ENCODE assay signal across 23 mouse cellular contexts in genomic region chr14:46015682-46016400, GRCm38 (mm10).
DNase-seq lines count a peak whose midpoint lies in the region; ATAC-seq and TF ChIP-seq lines count a peak whose summit lies in the region.
"Had no signal": no experiment of that assay in that cellular context is flagged by ENCODE, and none has a peak within 500 bp of the region (broad histone marks: within the 10 kb centered on the region; RNA-seq: fewer than 3 reads in every experiment).

No protein-coding gene starts in this region.

- TF ChIP-seq POLR2A in kidney, adult 2 months (IDR thresholded peaks at IDR 0.05; ENCODE audit: low read depth, low read length), result no peak

- H3K4me1 ChIP-seq in kidney, adult 2 months (ENCODE audit: control insufficient read depth, insufficient read depth, low read length), result peaks cover 19% of the 10 kb centered on the region; the same call in 1 of the 2 replicates
- H3K4me1 ChIP-seq in kidney, embryonic 14.5 days (ENCODE audit: control insufficient read depth, insufficient read depth, low read length), result peaks cover 15% of the 10 kb centered on the region; the same call in 1 of the 2 replicates
- H3K4me1 ChIP-seq in liver, embryonic 16.5 days (ENCODE audit: control insufficient read depth, low read depth, low read length), result no peaks in the 10 kb centered on the region; the same call in 1 of the 2 replicates
- H3K4me1 ChIP-seq in liver, embryonic 11.5 days (replicated peaks; ENCODE audit: control insufficient read depth, insufficient read depth, low read length), result peaks cover 4% of the 10 kb centered on the region; the same call in 1 of the 2 replicates
- H3K4me1 ChIP-seq in intestine, embryonic 14.5 days (replicated peaks; ENCODE audit: control insufficient read depth, insufficient read depth, low read length), result peaks cover 29% of the 10 kb centered on the region; the same call in 1 of the 2 replicates
- H3K4me1 ChIP-seq in stomach, embryonic 15.5 days, result peaks cover 11% of the 10 kb centered on the region

- no peaks in the 10 kb centered on the region for H3K36me3 ChIP-seq in kidney, adult 2 months (ENCODE audit: control insufficient read depth, insufficient read depth, low read length)
- H3K36me3 ChIP-seq in kidney, embryonic 14.5 days (ENCODE audit: control insufficient read depth, insufficient read depth, low read length), result no peaks in the 10 kb centered on the region
- H3K36me3 ChIP-seq in liver, embryonic 16.5 days (ENCODE audit: control insufficient read depth, insufficient read depth), result no peaks in the 10 kb centered on the region
- H3K36me3 ChIP-seq in liver, embryonic 11.5 days (ENCODE audit: control insufficient read depth, insufficient read depth, low read length), result no peaks in the 10 kb centered on the region
- no peaks in the 10 kb centered on the region for H3K36me3 ChIP-seq in intestine, embryonic 14.5 days (ENCODE audit: control insufficient read depth, insufficient read depth, low read length)
- no peaks in the 10 kb centered on the region for H3K36me3 ChIP-seq in stomach, embryonic 15.5 days
- H3K36me3 ChIP-seq: embryonic facial prominence, embryonic 13.5 days; forebrain, embryonic 12.5 days; hindbrain, embryonic 12.5 days; limb, embryonic 13.5 days; midbrain, embryonic 10.5 days; neural tube, embryonic 15.5 days had no signal

- H3K27me3 ChIP-seq in kidney, adult 2 months (replicated peaks; ENCODE audit: control insufficient read depth, insufficient read depth, low read length), result no peaks in the 10 kb centered on the region
- H3K27me3 ChIP-seq in kidney, embryonic 14.5 days (ENCODE audit: control insufficient read depth, insufficient read depth, low read length), result no peaks in the 10 kb centered on the region
- H3K27me3 ChIP-seq in liver, embryonic 16.5 days (ENCODE audit: control insufficient read depth, insufficient read depth, low read depth, low read length), result no peaks in the 10 kb centered on the region
- H3K27me3 ChIP-seq in liver, embryonic 11.5 days (replicated peaks; ENCODE audit: control insufficient read depth, insufficient read depth, low read length), result no peaks in the 10 kb centered on the region
- no peaks in the 10 kb centered on the region for H3K27me3 ChIP-seq in intestine, embryonic 14.5 days (replicated peaks; ENCODE audit: control insufficient read depth, insufficient read depth, low read length)
- H3K27me3 ChIP-seq in stomach, embryonic 15.5 days (replicated peaks), result no peaks in the 10 kb centered on the region
- H3K27me3 ChIP-seq: forebrain, embryonic 12.5 days; hindbrain, embryonic 12.5 days; neural tube, embryonic 15.5 days had no signal

- H3K4me3 ChIP-seq in kidney, adult 2 months (ENCODE audit: insufficient read depth, low read depth, low read length), result no peak overlapping the region
- H3K4me3 ChIP-seq in kidney, embryonic 14.5 days (ENCODE audit: low read length), result no peak overlapping the region
- H3K4me3 ChIP-seq in liver, embryonic 16.5 days (ENCODE audit: low read depth, low read length), result no peak overlapping the region
- no peak overlapping the region for H3K4me3 ChIP-seq in liver, embryonic 11.5 days (ENCODE audit: low read depth, low read length)
- H3K4me3 ChIP-seq in intestine, embryonic 14.5 days (ENCODE audit: low read depth, low read length), result no peak overlapping the region
- no peak overlapping the region for H3K4me3 ChIP-seq in stomach, embryonic 15.5 days (replicated peaks)
- H3K4me3 ChIP-seq: embryonic facial prominence, embryonic 13.5 days; erythroblast, embryonic 14.5 days; forebrain, embryonic 12.5 days; hindbrain, embryonic 12.5 days; limb, embryonic 13.5 days; midbrain, embryonic 10.5 days; neural tube, embryonic 15.5 days had no signal

- no peak overlapping the region for H3K4me2 ChIP-seq in kidney, embryonic 14.5 days (replicated peaks; ENCODE audit: low read depth, low read length)
- no peak overlapping the region for H3K4me2 ChIP-seq in liver, embryonic 16.5 days (ENCODE audit: low read depth, low read length)
- no peak overlapping the region for H3K4me2 ChIP-seq in liver, embryonic 11.5 days
- no peak overlapping the region for H3K4me2 ChIP-seq in intestine, embryonic 14.5 days (ENCODE audit: low read length)
- no peak overlapping the region for H3K4me2 ChIP-seq in stomach, embryonic 15.5 days
- H3K4me2 ChIP-seq: embryonic facial prominence, embryonic 13.5 days; forebrain, embryonic 12.5 days; hindbrain, embryonic 12.5 days; limb, embryonic 13.5 days; neural tube, embryonic 15.5 days had no signal

- peak; percentile 74 for DNase-seq in kidney, adult 2 months
- no peak for DNase-seq in liver, embryonic 11.5 days (ENCODE audit: low spot score)
- DNase-seq in intestine, embryonic 14.5 days (ENCODE audit: low spot score), result no peak
- no peak for DNase-seq in right cerebral cortex, postnatal 14 days
- DNase-seq: adrenal gland, postnatal 25 days; cerebellum, adult 8-10 months; cerebellum, postnatal 36 days; embryo, embryonic 11 days; gastrocnemius, postnatal 36 days; right cerebral cortex, adult 18-20 months; thymus, postnatal 36 days had no signal

- TF ChIP-seq CTCF in kidney, adult 2 months (conservative IDR thresholded peaks at IDR 0.05; ENCODE audit: insufficient read depth, insufficient read length, low read depth, low read length), result no peak

- H3K9me3 ChIP-seq in kidney, embryonic 14.5 days (ENCODE audit: control insufficient read depth, low read length), result no peaks in the 10 kb centered on the region
- no peaks in the 10 kb centered on the region for H3K9me3 ChIP-seq in liver, embryonic 16.5 days (replicated peaks; ENCODE audit: control insufficient read depth, low read length)
- H3K9me3 ChIP-seq in liver, embryonic 11.5 days (ENCODE audit: control insufficient read depth, low read length), result no peaks in the 10 kb centered on the region
- no peaks in the 10 kb centered on the region for H3K9me3 ChIP-seq in intestine, embryonic 14.5 days (ENCODE audit: control insufficient read depth, low read length)
- H3K9me3 ChIP-seq in stomach, embryonic 15.5 days, result no peaks in the 10 kb centered on the region
- H3K9me3 ChIP-seq: embryonic facial prominence, embryonic 13.5 days; forebrain, embryonic 12.5 days; hindbrain, embryonic 12.5 days; limb, embryonic 13.5 days; midbrain, embryonic 10.5 days; neural tube, embryonic 15.5 days had no signal

- ATAC-seq in kidney, embryonic 14.5 days (ENCODE audit: low FRiP score, low TSS enrichment), result no peak
- ATAC-seq in liver, embryonic 16.5 days (ENCODE audit: low read depth), result peak; percentile 77
- no peak for ATAC-seq in liver, embryonic 11.5 days (replicated peaks; ENCODE audit: low FRiP score)
- ATAC-seq in intestine, embryonic 14.5 days (replicated peaks; ENCODE audit: low FRiP score, low TSS enrichment, low read depth), result no peak
- no peak for ATAC-seq in stomach, embryonic 15.5 days (ENCODE audit: insufficient read depth, low FRiP score, low read depth)
- ATAC-seq: CD4-positive, CD25-positive, alpha-beta regulatory T cell, adult 4 months; lung, postnatal 0 days had no signal

- no peak overlapping the region for H3K27ac ChIP-seq in kidney, adult 2 months (ENCODE audit: insufficient read depth, low read depth, low read length)
- no peak overlapping the region for H3K27ac ChIP-seq in kidney, embryonic 14.5 days (ENCODE audit: low read depth, low read length)
- no peak overlapping the region for H3K27ac ChIP-seq in liver, embryonic 16.5 days (ENCODE audit: low read length)
- no peak overlapping the region for H3K27ac ChIP-seq in liver, embryonic 11.5 days (ENCODE audit: low read depth, low read length)
- H3K27ac ChIP-seq in intestine, embryonic 14.5 days (ENCODE audit: low read depth), result peak overlapping the region; percentile 52
- H3K27ac ChIP-seq in stomach, embryonic 15.5 days, result peak overlapping the region; percentile 68
- H3K27ac ChIP-seq: forebrain, embryonic 12.5 days; hindbrain, embryonic 12.5 days; limb, embryonic 13.5 days; midbrain, embryonic 10.5 days; neural tube, embryonic 15.5 days had no signal

- no peak overlapping the region for H3K9ac ChIP-seq in kidney, embryonic 14.5 days (ENCODE audit: low read depth, low read length)
- no peak overlapping the region for H3K9ac ChIP-seq in liver, embryonic 16.5 days (ENCODE audit: low read depth, low read length)
- H3K9ac ChIP-seq in liver, embryonic 11.5 days (ENCODE audit: low read depth, low read length), result no peak overlapping the region
- H3K9ac ChIP-seq in intestine, embryonic 14.5 days (ENCODE audit: low read length), result no peak overlapping the region
- H3K9ac ChIP-seq in stomach, embryonic 15.5 days, result no peak overlapping the region
- H3K9ac ChIP-seq: embryonic facial prominence, embryonic 13.5 days; forebrain, embryonic 12.5 days; hindbrain, embryonic 12.5 days; limb, embryonic 13.5 days; neural tube, embryonic 15.5 days had no signal

- 56% methylated on average over 6 of the region's 6 CpGs for WGBS in kidney, adult 2 months
- WGBS in kidney, embryonic 14.5 days, result 82% methylated on average over 6 of the region's 6 CpGs
- WGBS in liver, embryonic 16.5 days (ENCODE audit: insufficient replicate concordance), result 61% methylated on average over 6 of the region's 6 CpGs
- WGBS in liver, embryonic 11.5 days, result 78% methylated on average over 6 of the region's 6 CpGs
- WGBS in intestine, embryonic 14.5 days, result 78% methylated on average over 6 of the region's 6 CpGs
- WGBS in stomach, embryonic 15.5 days, result 64% methylated on average over 6 of the region's 6 CpGs

Comparison
In these comparisons a context has a peak if more than half of its experiments do, and no peak if none do; other contexts are left out.
1. H3K27ac ChIP-seq: peak in intestine, embryonic 14.5 days (single experiment) and stomach, embryonic 15.5 days (single experiment); none in kidney, adult 2 months (single experiment), kidney, embryonic 14.5 days (single experiment), liver, embryonic 16.5 days (single experiment) and liver, embryonic 11.5 days (single experiment).